Mouse (Mus musculus) limb, embryonic 10.5 days (tissue): ENCODE results near the gene Krt86. TPM values are rescaled to one million over a fixed set of nuclear protein-coding genes. Genes with fewer than 3 reads are reported as not detected.

Source experiments
- DNase-seq: peaks from one replicate; pipeline ENCODE4 v3.0.0-alpha.2; 2017; ENCODE audit warnings: low spot score
- H3K27ac ChIP-seq: fragments of 300-500 bp; sonication (generic); 2 replicates; pipeline ENCODE4 v1.5.1; 2016; ENCODE audit warnings: mild to moderate bottlenecking
- H3K27me3 ChIP-seq: fragments of 300-500 bp; sonication (generic); 2 replicates; pipeline ENCODE4 v1.6.1; 2016; ENCODE audit warnings: low read depth, mild to moderate bottlenecking; ENCODE audit not compliant: poor library complexity, severe bottlenecking
- H3K36me3 ChIP-seq: fragments of 300-500 bp; sonication (generic); 2 replicates; pipeline ENCODE4 v1.6.1; 2016; ENCODE audit warnings: mild to moderate bottlenecking, moderate library complexity
- H3K4me1 ChIP-seq: fragments of 300-500 bp; sonication (generic); 2 replicates; pipeline ENCODE4 v1.6.1; 2016
- H3K4me3 ChIP-seq: fragments of 300-500 bp; sonication (generic); 2 replicates; pipeline ENCODE4 v1.5.1; 2016; ENCODE audit warnings: mild to moderate bottlenecking, moderate library complexity
- H3K9me3 ChIP-seq: fragments of 300-500 bp; sonication (generic); replicated peaks from 2 replicates; pipeline ENCODE4 v1.6.1; 2016; ENCODE audit warnings: mild to moderate bottlenecking
- WGBS: fragments of 180-500 bp; shearing (Covaris S2); methylation state at CpG from one replicate; pipeline ENCODE4 v1.1.7; 2016; 5-methylcytosine and 5-hydroxymethylcytosine counted together
- polyA plus RNA-seq: library from polyadenylated mRNA; unstranded; fragments of >200 nt; fragmentation: Nextera tagmentation; extraction: Ambion mirVana; gene quantifications from 2 replicates; pipeline ENCODE4 v1.2.1, GENCODE M21; 2016

Gene Krt86
- polyA plus RNA-seq, 1 experiment from 2014 or later: not detected

DNA sequence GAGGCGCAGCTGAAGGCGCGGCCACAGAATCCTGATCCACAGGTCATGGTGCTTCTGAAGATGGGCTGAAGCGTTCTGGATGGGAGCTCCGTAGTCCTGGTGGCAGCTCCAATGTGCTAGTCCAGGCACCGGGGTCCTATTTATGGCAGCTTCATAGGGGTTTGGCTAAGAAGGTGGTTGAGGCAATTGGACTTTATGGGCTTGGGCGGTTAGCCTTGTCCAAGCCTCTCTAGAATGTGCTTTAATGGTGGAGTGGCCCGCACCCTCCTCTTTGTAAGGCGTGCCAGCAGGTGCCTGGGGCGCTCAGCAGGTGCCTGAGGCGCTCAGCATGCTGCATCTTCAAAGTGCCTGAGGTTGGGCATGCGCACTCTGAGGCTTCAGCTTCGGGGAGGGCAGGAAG lies 9.6 kb upstream of the Krt86 start, which contains the start of gene Krt81:
Gene Krt81, minus strand, starts transcription at position 101 of the 400 bp plus-strand sequence.
- H3K36me3 ChIP-seq: no peaks in the 10 kb centered on the region
- WGBS: 86% methylated on average over 13 of the region's 13 CpGs
- no peak within 1 kb of the TSS for H3K4me3 ChIP-seq
- H3K27ac ChIP-seq: no peak within 1 kb of the TSS
- H3K4me1 ChIP-seq: 0 out of 2 replicates have a peak, but pooled peaks cover 4% of the 10 kb centered on the region
- H3K9me3 ChIP-seq: no peaks in the 10 kb centered on the region
- no peaks in the 10 kb centered on the region for H3K27me3 ChIP-seq
- DNase-seq: no peak

DNA sequence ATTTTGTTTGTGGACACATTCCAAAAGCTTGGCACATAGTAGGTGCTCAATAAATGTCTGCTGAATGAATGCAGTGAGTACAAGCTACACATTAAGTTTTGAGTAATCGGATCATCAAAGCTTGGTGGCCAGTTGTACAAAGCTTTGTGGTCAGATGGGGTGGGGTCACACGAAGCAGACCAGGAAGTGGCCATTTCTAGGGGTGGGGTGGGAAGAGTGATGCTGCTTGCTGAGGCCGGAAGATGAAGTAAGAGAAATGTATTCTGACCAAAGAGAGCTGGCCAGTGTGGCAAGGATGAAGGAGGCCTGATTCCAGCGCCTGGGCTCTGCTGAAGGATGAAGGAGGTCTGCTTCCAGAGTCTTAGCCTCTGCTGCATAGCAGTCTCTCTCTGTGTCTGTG lies 4.2 kb upstream of the Krt86 start:
- H3K36me3 ChIP-seq: no peaks in the 10 kb centered on the region
- H3K27ac ChIP-seq: no peak overlapping the region
- no peaks in the 10 kb centered on the region for H3K9me3 ChIP-seq
- WGBS: 89% methylated on average over 4 of the region's 4 CpGs
- H3K27me3 ChIP-seq: no peaks in the 10 kb centered on the region
- H3K4me1 ChIP-seq: no peaks in the 10 kb centered on the region
- DNase-seq: no peak
- no peak overlapping the region for H3K4me3 ChIP-seq

DNA sequence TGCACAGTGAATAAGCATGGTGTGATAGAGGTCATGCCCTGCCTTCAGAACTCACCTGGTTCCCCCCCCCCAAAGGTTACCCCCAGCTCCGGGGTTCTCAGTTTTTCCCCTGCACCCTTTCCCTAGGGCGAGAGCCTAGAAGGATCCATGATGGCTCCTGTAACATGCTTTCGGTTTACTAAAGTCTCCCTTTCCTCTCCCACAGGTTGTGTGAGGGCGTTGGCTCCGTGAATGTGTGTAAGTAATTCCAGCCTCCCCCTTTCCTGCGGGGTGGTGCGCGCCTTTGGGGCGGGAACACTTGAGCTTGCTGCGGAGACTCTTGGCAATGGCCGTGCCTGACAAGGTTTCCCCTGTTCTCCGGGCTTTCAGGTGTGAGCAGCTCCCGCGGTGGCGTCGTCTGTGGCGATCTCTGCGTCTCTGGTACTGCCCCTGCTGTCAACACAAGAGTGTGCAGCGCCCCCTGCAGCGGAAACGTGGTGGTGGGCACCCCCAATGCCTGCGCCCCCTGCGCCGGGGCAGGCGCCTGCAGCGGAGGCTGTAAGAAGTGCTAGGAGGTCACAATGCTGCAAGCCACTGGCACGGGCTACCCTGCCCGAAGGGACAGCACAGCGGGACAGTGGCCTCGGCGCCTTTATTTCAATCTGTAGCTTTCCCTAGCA lies 5.9 kb downstream of the Krt86 start:
- peak; percentile 71 for DNase-seq
- H3K4me1 ChIP-seq: peaks cover 10% of the 10 kb centered on the region
- H3K4me3 ChIP-seq: peak overlapping the region; percentile 40
- H3K27me3 ChIP-seq: peaks cover 30% of the 10 kb centered on the region
- H3K9me3 ChIP-seq: no peaks in the 10 kb centered on the region
- no peaks in the 10 kb centered on the region for H3K36me3 ChIP-seq
- 8% methylated on average over 31 of the region's 31 CpGs for WGBS
- no peak overlapping the region for H3K27ac ChIP-seq

DNA sequence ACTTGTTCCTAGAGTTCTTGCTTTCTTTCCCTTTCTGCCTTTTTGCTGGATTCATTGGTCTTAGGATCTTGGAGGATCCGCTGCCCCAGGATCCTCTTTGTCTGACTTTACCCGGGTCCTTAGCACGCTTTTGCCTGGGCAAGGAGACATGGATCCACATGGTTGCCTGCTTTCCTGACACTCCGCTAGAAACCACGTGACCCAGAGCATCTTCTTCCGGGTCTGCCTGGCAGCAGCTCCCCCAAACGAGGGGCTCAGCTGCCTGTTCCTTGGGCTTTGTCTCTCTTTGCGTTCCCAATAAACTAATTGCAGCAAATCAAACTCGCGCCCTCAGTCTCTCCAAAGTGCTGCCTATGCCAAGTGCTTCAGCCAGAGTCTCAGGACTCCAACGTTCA lies 6.4 kb downstream of the Krt86 start:
- H3K36me3 ChIP-seq: no peaks in the 10 kb centered on the region
- no peak for DNase-seq
- H3K9me3 ChIP-seq: no peaks in the 10 kb centered on the region
- no peak overlapping the region for H3K27ac ChIP-seq
- 40% methylated on average over 11 of the region's 11 CpGs for WGBS
- peak overlapping the region; percentile 40 for H3K4me3 ChIP-seq
- peaks cover 30% of the 10 kb centered on the region for H3K27me3 ChIP-seq
- peaks cover 10% of the 10 kb centered on the region for H3K4me1 ChIP-seq

DNA sequence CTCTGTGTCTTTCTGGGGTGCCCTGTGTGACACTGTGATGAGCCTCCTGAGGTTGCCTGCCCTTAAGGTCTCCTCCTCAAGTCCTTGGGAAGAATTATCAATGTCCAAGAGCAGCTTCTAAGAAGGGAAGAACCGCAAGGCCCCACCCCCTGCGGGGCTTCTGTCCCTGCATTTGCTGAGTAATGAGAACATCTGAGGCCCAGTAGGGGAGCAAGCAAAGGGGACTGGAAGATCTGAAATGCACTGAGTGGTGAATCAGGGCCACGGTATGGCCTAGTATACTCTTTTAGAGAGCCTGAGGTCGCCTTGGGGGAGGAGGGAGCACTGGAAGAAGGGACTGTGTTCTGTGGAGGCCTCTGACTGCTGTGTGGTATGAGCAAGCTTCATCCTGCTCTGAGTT lies 8.8 kb downstream of the Krt86 start:
- 48% methylated on average over 4 of the region's 4 CpGs for WGBS
- Histone ChIP-seq H3K9me3 (no peaks in the 10 kb centered on the region), H3K4me1 (peaks cover 17% of the 10 kb centered on the region), H3K36me3 (no peaks in the 10 kb centered on the region), H3K4me3 (no peak overlapping the region), H3K27ac (no peak overlapping the region), H3K27me3 (peaks cover 30% of the 10 kb centered on the region)
- no peak for DNase-seq

DNA sequence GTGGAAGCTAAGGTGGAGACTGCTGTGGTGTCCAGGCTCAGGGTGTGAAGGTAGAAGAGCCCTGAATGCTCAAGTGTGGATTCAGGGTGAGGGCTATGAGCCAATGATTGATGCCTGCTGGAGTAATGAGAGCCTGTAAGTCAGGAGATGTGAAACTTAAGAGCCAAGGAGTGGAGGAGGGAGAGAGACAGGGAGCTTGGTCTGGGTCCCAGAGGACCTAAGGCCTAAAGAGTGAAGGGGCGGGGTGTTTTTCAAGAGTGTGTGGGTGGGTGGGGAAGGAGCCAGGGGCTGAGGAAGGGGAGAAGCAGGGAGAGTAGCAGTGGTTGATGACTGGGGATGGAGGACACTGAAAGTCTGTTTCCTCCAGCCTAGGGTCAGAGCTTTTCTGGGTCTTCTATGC lies 10.4 kb downstream of the Krt86 start:
- no peak overlapping the region for H3K27ac ChIP-seq
- no peaks in the 10 kb centered on the region for H3K36me3 ChIP-seq
- DNase-seq: no peak
- H3K27me3 ChIP-seq: peaks cover 17% of the 10 kb centered on the region
- peaks cover 17% of the 10 kb centered on the region for H3K4me1 ChIP-seq
- no peaks in the 10 kb centered on the region for H3K9me3 ChIP-seq
- no peak overlapping the region for H3K4me3 ChIP-seq
- 85% methylated on average over 1 of the region's 1 CpGs for WGBS

DNA sequence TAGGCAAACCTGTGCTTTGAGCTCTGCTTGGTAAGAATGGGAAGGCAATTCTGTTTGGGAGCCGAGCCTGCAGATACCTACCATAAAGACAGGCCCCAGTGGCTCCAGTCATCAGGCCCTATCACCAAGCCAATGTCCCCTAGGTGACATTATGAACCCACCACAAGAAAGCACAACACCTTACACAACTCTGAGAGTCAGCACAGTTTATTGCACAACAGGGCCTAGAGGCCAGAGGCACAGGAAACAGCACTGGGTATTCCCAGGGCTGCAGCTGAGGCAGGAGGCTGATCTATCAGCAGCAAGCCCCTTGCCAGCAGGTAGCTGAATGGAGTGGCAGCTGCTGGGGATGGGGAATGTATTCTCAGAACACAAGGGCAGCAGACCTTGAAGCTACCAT lies 11.7 kb downstream of the Krt86 start:
- peaks cover 7% of the 10 kb centered on the region; the same call in 1 of the 2 replicates for H3K4me1 ChIP-seq
- H3K27ac ChIP-seq: no peak overlapping the region
- no peak for DNase-seq
- 67% methylated on average over 1 of the region's 1 CpGs for WGBS
- H3K27me3 ChIP-seq: peaks cover 5% of the 10 kb centered on the region; the same call in 1 of the 2 replicates
- H3K4me3 ChIP-seq: no peak overlapping the region
- no peaks in the 10 kb centered on the region for H3K36me3 ChIP-seq
- H3K9me3 ChIP-seq: no peaks in the 10 kb centered on the region

DNA sequence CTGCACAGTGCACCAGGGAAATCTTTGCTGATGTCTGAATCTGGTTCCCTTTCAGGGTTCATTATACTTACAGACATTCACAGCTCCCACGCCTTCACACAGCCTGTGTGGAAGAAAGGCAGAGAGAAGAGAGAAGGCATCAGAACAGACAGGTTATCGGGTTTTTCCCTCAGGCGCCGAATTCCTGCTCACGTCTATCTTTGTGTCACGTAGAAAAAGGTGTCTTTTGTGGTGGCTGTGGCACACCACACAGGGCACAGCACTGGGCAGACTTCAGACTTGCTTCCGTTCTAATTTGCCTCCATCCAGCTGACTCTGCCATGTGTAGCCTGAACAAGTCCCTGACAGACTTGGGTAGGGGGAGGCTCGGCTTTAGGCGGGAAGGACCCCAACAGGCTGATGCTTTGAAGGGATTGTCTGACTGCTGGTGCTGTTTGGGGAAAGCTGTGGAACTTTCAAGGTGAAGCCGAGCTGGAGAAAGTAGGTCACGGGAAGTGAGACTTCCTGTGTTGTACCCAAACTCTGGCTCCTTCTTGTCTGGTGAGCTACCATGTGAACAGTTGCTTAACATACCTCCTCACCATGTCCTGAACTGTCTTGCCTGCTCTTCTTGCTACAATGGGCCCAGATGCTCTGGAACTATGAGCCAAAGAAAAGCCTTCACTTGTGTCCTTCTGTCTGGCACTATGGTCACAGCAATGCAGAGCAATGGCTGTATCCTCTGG lies 12.8 kb downstream of the Krt86 start:
- H3K4me3 ChIP-seq: no peak overlapping the region
- H3K27me3 ChIP-seq: no peaks in the 10 kb centered on the region
- DNase-seq: no peak
- peaks cover 7% of the 10 kb centered on the region; the same call in 1 of the 2 replicates for H3K4me1 ChIP-seq
- 80% methylated on average over 11 of the region's 11 CpGs for WGBS
- H3K27ac ChIP-seq: no peak overlapping the region
- no peaks in the 10 kb centered on the region for H3K36me3 ChIP-seq
- no peaks in the 10 kb centered on the region for H3K9me3 ChIP-seq

DNA sequence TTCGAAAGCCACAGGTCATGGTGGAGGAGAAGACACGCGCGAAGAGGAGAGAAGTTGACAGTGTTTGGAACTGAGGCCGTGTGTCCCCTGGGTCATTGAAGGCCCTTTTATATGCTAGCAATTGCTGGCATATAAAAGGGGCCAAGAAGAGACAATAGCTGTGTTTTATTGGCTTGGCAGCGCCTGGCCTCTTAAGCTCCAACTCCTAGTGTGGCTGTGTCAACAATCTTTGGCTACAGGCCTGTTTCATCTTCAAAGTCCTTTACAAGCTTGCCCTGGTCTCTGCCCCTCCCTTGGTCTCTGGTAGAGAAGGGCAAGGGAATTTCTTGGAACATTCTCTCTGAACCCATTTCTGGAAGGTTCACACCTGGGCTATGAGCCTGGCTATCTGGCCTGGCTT lies 18.2 kb downstream of the Krt86 start, which contains the start of gene Krt83:
Gene Krt83, minus strand, starts transcription at position 82 of the 400 bp plus-strand sequence.
- Histone ChIP-seq H3K9me3 (no peaks in the 10 kb centered on the region), H3K4me3 (no peak within 1 kb of the TSS), H3K27ac (no peak within 1 kb of the TSS), H3K36me3 (no peaks in the 10 kb centered on the region), H3K4me1 (peaks cover 12% of the 10 kb centered on the region), H3K27me3 (no peaks in the 10 kb centered on the region)
- WGBS: 60% methylated on average over 6 of the region's 6 CpGs
- no peak for DNase-seq

DNA sequence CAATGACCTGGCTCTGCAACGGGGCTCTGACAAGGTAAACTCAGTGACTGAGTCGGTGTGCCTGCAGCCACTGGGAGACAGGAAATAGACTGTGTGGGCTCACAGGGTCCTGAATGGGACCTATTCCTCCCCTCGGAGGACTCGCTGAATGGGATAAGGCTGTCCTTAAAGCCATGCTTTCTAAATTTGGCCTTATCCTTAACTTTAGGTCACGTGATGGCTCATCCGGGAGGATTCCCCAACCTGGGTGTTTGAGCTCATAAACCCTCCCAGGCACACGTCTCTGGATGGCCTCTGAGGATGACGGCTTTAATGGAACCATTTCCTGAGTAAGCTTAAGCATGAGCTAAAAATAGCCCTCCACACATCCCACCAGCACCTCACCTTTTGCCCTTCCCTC lies 19.4 kb downstream of the Krt86 start:
- no peak overlapping the region for H3K27ac ChIP-seq
- H3K36me3 ChIP-seq: no peaks in the 10 kb centered on the region
- no peak overlapping the region for H3K4me3 ChIP-seq
- no peak for DNase-seq
- peaks cover 12% of the 10 kb centered on the region for H3K4me1 ChIP-seq
- WGBS: 58% methylated on average over 8 of the region's 8 CpGs
- H3K9me3 ChIP-seq: no peaks in the 10 kb centered on the region
- H3K27me3 ChIP-seq: no peaks in the 10 kb centered on the region

DNA sequence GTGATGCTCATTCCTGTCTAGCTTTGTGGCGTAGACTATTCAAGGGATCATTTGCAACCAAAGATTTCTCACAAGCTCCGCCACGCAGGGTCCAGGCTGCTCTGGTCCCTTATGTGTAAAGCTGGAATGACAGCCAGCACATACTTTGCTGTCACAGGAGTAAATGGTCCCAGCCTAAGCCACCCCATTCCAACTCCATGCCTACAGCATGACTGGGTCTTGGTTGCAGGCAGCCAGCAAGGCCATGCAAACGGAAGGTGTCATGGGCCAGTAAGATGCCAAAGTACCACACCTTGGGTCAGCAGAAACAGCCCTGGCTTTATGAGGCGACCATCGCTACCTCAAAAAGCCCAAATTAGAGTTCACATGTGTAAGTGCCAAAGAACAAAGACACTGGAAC lies 20.4 kb downstream of the Krt86 start:
- Histone ChIP-seq H3K36me3 (no peaks in the 10 kb centered on the region), H3K4me1 (peaks cover 12% of the 10 kb centered on the region), H3K27ac (no peak overlapping the region; the same call in 1 of the 2 replicates), H3K4me3 (no peak overlapping the region), H3K9me3 (no peaks in the 10 kb centered on the region), H3K27me3 (no peaks in the 10 kb centered on the region)
- WGBS: 87% methylated on average over 6 of the region's 6 CpGs
- no peak for DNase-seq

DNA sequence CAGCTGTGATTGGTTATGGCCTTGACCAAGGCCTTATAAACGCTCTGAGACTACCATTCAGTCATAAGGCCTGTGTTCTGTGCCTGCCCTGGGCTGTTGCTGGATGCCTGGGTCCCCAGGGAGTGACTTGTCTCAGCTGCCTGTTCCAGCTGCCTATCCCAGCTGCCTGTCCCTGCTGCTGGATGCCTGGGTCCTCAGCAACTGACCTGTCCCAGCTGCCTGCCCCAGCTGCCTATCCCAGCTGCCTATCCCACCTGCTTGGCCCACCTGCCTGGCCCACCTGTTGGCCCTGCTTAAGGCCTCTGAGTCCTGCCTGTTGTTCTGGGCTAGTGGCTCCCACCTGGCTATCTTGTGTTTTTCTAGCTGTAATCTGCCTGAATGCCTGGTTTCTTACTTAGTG lies 20.9 kb downstream of the Krt86 start:
- DNase-seq: no peak
- 56% methylated on average over 1 of the region's 1 CpGs for WGBS
- no peaks in the 10 kb centered on the region for H3K36me3 ChIP-seq
- H3K4me1 ChIP-seq: peaks cover 12% of the 10 kb centered on the region
- no peak overlapping the region for H3K4me3 ChIP-seq
- no peaks in the 10 kb centered on the region for H3K27me3 ChIP-seq
- no peaks in the 10 kb centered on the region for H3K9me3 ChIP-seq
- no peak overlapping the region for H3K27ac ChIP-seq

DNA sequence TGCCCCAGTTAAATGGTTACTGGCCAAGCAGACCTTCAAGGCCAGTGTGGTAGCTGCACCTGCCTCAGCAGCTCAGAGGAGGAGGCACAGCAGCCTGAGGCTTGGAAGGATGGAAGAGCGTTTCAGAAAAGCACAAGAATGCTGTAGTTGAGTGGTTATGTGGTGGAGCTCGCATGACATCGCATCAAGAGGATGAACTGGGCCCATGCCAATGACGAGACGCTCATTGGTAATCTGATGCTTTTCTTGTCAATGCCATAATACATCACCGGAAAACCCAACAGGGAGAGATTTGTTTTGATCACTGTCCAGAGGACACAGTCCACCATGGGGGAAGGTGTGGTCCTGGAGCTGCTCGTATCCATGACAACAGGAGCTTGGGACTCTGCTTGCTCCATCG lies 22.0 kb downstream of the Krt86 start:
- no peak for DNase-seq
- H3K36me3 ChIP-seq: no peaks in the 10 kb centered on the region
- 83% methylated on average over 8 of the region's 8 CpGs for WGBS
- H3K27me3 ChIP-seq: no peaks in the 10 kb centered on the region
- H3K9me3 ChIP-seq: no peaks in the 10 kb centered on the region
- peaks cover 12% of the 10 kb centered on the region for H3K4me1 ChIP-seq
- H3K27ac ChIP-seq: no peak overlapping the region
- H3K4me3 ChIP-seq: no peak overlapping the region
